Mouse (Mus musculus) ovary, postnatal 14 days (tissue): ENCODE results near the gene Fam234b.

Experiments
- DNase-seq: peaks from one replicate; pipeline ENCODE4 v3.0.0; 2022; ENCODE audit warnings: low spot score

The Fam234b gene

DNA sequence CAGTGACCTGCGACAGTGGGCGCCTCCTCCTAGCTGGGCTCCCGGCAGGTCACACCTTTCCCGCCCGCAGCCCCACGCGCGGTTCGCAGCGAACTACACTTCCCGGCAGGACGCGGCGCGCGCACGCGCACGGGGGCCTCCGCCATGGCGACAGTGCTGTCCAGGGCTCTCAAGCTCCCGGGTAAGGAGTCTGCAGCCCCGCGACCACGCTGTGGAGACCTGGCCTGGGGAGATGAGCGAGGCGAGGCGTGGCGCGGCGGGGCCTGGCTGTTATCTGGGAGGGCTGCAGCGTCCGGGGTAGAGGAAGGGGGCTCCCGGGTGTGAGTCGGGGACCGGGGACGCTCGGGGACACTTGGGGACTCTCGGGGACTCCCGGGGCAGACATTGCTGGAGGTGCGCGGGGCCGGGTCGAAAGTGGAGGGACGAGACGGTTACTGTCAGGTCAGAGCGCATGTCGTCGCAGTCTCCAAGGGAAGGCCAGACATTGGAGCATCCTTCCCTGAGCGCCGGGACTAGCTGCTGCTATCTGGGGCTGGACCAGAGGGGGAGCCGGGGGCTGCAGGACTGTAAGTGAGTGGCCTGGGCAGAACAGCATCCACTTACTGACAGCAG, at the start of gene Fam234b, which contains the start of gene Hebp1:
Gene Fam234b (plus strand): TSS at position 57 of the 612 bp plus-strand sequence.
Gene Hebp1 (minus strand): TSS at position 102 of the 612 bp plus-strand sequence.
- peak; percentile 76 for DNase-seq

DNA sequence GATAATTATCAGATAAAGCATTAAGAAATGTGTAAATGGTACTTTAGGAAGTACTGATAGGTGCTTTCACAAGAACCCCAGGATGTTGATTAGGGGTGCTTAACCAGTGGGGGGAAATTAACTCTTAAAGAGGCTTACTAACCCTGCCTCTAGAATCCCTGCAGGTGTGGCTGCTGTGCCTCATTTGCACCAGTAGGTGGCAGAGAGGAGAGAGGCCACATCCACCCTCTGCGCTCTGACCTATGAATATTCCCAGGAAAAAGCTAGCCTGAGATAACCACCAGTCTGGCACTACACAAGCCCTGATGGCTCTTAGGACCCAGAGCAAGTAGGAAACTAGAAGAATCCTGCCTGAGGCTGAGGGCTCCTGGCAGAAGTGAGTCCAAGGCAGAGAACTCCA, 49.3 kb upstream of the Fam234b start:
- no peak for DNase-seq

DNA sequence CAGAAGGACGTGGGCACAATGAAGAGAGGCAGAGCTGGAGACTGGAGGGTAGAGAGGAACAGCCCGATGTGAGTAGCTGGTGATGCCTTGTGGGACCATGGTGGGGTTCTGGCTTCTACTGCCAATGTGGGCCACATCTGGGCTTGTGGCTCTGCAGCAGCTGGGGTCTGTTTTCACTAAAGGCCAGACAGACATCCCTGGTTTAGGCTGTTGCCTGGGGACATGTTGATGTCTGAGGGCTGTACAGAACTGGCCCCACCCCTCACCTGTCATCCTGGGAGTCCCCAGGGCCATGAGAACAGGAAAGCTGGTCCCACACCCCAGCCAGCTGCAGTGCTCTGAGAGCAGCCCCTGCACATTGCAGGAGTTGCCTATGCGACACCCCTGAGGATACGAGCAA, 48.6 kb upstream of the Fam234b start:
- DNase-seq, result no peak

DNA sequence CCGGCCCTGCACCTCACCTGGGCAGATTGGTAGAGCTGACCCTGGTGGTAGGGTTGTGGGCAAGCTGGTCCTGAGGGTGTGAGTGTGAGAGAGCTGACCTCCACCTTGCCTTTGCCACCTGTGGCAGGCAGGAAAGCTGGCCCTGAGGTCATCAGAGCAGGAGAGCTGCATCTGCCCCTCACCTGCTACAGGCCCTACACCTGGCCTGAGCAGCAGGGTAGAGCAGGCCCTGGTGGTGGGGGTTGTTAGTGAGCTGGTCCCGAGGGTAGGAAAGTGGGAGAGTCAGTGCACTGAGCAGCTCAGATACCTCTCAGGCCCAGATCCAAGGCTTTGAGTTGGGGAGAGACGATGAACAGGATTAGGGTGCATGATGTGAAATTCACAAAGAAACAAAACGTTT, 48.1 kb upstream of the Fam234b start:
- no peak for DNase-seq

DNA sequence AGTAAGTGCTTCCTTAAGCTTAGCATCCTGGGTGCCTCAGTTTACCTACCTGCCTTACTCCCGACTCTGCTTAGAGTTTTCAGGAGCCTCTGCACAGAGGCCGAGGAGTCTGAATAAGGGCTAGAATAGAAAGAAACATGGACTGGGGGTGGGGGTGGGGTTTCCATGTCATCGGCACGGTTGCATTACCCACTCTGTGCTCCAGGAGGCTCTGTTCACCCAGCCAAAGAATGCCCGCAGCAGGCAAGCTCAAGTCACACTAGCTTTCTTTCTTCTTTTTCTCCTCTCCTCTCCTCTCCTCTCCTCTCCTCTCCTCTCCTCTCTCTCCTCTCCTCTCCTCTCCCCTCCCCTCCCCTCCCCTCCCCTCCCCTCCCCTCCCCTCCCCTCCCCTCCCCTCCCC, 47.5 kb upstream of the Fam234b start:
- peak; percentile 13 for DNase-seq

DNA sequence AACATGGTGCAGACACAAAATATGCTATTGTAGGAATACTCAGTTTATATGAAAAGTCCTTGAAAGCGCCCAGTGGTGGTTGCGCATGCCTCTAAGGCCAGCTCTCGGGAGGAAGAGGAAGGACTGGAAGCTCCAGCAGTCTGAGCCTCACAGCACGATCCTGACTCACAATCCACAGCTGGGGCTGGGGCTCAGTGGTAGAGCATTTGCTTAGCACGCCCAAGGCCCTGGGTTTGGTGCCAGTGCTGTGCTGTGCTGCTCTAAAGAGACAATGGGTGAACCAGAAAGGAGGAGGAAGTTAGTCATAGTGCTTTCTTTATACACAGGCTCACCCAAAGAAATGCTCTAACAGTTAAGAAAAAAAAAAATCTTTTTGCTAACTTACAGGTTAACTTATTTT, 44.1 kb upstream of the Fam234b start:
- DNase-seq, result no peak

DNA sequence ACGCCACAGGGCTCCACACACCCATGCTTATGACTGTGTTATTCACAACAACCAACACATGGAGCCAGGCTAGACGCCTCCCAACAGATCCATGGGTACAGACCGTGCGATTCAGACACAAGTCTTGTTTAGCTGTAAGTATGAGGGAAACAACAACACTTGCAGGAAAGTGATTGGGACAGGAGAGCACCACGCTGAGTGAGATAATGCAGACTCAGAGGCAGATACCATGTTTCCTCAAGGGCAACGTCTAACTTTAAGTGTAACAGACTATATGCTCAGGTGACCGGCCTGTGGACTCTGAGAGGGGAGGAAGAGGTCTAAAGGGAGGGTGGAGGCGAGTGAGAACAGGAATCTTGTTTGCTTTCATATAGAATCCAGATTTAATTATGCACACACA, 41.2 kb upstream of the Fam234b start:
- DNase-seq, result no peak

DNA sequence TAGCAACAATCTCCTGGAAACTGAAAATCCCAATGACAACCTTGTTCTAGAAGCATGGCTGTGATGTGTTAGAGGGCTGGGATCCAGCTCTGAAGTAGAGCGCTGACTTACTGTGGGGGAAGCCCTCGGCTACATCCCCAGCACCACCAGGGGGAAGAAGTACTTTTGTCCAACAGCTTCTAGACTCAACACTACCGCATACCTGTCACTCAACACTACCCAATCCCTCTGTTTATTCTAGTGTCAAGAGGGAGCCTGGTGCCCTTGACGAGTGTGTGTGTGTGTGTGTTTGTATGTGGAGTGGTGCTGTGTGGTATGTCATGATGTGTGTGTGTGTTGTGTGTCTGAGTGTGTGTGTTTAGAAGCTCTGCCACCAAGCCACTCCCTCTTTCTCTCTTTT, 40.3 kb upstream of the Fam234b start:
- no peak for DNase-seq

DNA sequence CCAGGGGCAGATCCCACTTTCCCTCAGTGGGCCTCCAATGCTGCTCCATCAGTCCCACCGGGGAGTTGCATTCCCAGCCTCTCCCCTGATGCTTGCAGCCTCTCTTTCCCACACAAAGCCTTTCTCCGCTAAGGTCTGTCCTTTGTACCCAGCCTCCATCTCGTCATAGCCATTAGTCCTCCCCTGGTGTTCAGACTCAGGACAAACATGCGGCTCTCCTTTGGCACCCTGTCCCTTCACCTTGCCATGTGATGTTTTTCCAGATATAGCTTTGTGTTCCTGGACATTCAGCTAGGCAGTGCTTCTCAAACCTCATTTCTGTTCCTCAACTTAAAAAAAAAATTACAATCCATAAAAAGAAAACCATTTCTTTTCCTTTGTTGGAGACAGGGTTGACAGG, 39.3 kb upstream of the Fam234b start:
- no peak for DNase-seq

DNA sequence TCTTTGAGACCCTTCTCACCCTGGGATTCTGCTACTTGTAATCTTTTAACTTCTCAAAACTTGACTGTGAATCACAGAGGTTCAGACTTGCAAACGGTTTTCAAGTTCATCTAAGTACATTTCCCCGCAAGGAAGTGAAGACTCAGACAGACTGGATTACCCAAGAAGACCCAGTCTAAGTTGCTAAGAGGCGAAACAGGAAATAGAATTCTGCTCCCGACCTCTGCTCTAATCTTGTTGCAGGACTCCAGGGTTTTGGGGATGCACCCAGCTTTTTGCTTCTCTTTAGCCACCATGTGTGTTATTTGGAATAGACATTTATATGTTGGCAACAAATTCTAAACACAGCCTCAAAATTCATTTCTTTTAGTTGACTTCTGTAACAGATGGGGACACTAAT, 36.4 kb upstream of the Fam234b start:
- no peak for DNase-seq

DNA sequence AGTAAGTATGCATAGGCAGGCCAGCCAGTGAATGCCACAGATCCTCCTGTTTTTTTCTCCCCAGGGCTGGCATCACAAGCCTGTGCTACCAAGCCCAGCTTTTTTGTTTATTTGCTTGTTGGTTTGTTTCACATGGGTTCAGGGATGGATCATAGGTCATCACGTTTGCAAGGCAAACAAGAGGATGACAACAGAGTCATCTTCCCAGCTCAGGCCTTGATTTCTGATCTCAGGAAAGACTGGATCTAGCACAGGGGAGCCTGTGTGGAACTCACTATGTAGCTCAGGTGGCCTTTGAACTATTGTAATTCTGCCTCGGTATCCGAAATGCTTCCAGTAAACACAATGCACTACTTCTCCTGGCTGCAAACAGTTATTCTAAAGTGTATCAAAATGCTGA, 35.5 kb upstream of the Fam234b start:
- DNase-seq, result no peak

DNA sequence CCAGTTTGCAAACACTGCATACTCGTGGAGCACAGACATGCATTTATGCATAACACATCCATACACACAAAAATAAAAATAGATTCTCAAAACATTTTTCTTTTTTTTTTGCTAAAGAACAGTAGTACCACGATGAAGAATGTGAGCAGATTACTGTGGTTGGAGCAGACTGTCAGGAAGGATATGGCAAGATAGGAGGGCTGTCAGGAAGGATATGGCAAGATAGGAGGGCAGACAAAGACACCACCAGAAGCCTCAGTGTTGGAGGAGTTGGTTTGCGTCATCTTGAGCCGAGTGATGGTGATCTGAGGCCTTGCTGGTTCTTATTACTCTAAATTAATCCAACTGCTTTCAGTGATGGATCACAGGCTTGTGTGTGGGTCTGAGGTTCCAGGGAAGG, 34.9 kb upstream of the Fam234b start:
- DNase-seq, result no peak

DNA sequence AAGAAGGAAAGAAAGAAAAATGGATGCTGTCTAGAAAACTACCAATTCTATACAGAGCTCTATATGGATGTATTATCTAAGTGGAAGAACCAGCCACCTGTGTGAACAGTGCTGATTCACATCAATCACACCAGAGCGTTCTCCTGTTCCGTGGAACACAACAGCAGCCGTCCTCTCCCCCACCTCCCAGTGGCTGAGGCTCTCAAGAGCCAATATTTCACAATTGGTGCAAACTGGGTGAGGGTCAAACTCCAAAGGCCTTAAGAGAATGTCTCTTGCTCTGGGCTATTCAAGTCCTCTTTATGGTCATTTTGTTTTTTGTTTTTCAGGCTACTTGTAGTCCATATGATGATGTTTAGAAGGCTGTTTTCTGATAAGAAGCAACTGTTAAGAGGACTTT, 32.6 kb upstream of the Fam234b start:
- DNase-seq, result no peak

DNA sequence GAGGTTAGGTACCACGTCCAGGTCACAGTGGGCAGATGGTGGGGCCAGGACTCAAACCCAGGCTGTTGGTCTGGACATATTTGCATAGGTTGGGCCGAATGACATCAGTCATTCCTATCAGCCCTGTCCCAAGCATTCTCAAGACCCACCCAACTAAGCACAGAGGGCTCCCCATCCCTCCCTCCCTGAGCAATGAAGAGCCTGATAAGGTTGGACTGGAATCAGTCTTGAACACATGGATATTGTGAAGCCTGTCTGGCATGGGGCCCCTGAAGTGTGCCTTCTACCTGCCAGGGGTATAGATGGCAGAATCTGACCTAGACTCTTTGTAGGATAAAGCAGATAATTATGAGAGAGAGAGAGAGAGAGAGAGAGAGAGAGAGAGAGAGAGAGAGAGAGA, 32.1 kb upstream of the Fam234b start:
- DNase-seq, result no peak

DNA sequence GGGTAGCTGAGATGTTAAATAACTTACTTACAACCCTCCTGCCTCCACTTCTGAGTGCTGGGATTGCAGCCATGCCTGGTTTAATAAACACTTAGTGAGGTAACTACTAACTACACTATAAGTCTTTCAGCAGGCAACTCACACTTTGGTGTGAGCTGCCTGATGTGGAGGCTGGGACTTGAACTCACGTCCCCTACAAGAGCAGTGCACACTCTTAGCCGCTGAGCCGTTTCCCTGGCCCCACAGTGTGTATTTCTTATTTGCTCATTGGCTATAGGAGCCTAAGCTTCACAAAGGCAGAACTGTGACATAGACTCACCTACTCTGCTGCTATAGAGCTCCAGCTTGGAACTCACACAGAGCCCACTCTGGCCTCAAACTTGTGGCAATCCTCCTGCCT, 31.5 kb upstream of the Fam234b start:
- DNase-seq, result no peak

DNA sequence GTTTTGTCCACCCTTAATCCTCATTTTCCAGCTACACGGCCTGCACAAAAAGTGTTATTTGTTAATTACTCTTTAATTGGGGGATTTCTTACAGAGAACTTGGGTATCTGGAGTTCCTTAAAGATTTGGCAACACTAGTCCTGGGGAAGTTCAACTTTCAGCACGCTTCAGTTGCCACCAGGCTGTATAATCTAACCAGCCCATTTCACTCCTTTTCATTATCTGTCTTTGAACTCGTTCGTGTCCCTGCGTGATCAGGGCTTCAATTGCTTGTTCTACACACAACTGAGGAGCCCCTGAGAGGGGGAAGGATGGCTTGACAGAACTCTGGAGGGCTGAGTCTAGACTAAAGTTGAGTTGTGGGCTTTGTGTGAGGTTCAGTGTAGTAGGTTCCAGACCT, 31.1 kb upstream of the Fam234b start:
- DNase-seq, result no peak

DNA sequence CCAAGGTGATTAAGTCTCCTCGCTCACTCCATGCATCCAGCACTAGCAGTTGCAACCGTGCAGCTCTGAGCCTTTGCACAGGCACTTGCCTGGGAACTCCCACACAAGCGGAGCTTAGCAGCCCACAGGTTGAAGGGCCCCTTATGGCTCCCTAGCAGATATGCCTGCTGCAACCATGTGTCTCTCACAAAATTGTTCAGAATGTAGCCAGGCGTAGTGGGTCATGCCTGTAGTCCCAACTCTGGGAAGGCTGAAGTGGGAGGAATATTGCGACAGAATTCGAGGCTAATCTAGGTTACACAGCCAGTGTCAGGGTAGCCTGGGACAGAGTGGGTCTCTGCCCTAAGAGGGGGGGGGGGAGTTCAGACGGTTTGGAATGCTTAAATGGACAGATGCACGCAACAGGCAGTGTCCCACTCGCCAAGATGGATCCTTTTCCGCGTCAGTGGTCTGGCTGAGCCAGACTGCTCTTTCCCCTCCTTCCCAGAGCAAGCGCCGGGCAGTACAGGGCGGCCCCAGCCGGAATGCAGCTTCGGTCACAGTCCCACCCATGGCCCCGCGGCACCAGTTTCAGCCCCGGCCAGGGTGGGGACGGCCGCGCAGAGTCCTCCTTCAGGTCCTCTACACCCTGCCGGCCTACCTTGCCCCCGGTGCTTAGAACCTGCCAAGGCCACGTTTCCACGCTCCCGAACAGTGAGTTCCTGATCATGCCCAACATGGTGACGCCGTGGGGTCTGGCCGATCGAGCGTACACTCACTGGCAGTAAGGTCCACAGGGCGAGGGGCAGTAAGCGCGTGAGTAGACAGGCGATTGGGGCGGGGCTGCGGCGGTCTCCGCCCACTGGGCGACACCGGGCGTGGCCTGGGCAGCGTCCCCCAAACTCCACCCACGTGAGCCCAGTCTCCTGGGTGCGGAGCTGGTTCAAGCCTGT, 30.1 kb upstream of the Fam234b start:
- DNase-seq, result peak; percentile 85

DNA sequence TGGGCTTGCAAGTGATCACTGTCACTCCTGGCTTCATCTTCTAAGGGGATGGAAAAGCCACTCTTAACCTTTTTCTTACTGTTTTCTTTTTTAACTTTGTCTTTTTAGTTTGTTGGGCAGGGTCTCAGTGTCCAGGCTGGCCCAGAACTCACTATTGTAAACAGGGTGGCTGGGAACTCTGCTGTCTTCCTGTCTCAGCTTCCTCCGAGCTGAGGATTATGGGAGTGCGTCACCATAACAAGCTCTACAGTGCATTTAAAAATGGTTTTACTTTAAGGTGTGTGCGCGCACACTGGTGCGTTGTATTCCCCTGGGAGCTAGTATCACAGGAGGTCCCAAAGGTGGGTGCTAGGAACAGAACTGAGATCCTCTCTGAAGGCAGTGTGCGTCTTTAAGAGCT, 29.3 kb upstream of the Fam234b start:
- no peak for DNase-seq

DNA sequence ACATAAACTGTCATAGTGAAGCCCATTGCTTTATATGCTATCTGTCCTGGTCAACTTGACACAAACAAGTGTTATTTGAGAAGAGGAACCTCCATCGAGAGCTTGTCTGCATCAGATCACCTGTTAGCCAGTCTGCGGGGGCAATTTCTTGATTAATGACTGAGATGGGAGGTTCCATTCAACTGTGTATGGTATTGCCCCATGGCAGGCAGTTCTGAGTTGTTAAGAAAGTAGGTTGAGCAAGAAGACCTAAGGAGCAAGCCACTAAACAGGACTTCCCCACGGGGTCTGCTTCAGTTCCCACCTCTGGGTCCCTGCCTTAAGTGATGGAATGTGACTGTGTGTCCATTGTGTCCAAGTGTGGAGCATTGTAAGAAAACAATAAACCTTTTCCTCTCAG, 28.5 kb upstream of the Fam234b start:
- DNase-seq, result no peak

DNA sequence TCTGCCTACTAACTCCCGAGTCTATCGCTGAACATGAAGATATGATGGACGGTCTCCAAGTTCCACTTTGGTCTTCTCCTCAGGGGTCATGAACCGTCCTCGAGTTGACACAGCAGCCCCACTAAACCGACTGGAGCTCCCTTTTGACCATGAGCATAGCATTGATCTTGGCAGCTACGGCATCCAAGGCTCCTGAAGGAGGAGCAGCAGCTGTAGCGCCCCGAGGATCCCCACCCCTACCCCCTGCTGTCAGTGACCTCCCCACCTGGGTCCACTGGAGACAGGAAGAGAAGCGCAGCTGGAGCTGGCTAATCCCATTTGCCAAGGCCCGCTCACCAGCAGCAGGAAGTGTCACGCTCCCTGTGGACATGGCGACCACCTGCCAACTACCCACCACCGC, 26.0 kb upstream of the Fam234b start:
- no peak for DNase-seq

DNA sequence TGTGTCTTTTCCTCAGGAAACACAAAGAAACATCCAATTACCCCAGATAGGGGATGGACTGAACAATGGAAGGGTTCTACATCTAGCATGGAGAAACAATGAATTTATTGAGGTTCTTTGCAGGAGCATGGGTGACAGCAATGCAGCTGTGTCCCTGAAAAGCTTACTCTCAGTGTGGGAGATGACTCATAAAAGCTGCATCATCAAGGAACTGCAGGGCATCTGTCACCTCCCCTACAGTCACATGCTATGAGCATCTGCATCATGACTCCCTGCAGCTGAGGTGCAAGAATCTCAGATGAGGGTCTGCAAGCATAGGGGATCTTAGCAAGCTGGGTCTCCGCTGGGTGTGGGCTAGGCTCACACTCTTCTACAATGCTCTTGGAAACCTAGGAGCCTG, 22.8 kb upstream of the Fam234b start:
- DNase-seq, result no peak

DNA sequence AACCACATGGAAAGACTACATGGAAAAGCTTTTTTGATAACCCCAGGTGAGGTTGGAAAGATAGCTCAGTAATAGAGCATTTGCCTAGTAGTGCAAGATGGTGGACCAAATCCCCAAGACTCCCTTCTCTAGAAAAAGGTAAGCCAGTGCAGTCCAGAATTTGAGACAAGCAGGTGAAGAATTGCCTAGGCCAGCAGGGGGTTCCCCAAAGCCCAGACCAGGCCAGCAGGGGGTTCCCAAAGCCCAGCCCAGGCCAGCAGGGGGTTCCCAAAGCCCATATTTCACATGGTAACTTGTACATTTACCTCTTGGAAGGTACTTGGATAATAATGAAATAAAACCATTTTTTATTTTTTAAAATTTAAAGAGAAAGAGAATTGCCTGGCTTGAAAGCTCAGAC, 20.5 kb upstream of the Fam234b start:
- DNase-seq, result no peak

DNA sequence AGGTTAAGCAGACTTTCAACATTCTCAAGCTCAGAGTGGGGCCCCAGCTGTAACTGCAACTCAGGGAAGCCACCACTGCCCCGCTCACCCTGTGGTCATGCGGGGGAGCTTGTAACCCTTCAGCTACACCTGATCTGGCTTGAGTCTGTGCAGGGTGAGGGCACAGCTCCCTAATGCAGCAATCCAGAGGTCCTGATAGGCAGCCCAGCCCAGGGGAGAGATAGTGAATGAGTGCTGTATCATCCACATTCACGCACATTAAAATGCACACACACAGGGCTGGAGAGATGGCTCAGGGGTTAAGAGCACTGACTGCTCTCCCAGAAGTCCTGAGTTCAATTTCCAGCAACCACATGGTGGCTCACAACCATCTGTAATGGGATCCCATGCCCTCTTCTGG, 19.2 kb upstream of the Fam234b start:
- no peak for DNase-seq

DNA sequence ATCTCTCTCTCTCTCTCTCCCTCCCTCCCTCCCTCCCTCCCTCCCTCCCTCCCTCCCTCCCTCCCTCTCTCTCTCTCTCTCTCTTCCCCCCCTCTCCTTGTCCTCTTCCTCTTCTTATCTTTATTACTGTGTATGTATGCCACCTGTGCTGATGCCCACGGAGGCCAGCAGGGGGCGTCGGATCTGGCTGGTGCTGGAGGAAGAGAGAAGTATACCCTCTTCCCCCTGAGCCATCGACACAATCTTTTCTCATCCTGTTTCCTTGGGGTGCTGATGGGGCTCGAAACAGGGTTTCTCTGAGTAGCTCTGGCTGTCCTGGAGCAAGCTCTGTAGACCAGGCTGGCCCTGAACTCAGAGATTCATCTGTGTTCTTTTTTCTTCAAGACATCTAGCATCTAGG, 14.9 kb upstream of the Fam234b start:
- no peak for DNase-seq
